Mouse (Mus musculus) skeletal muscle tissue, postnatal 0 days (tissue): Measurements from ENCODE around the gene Gria4. TPM values are rescaled to one million over a fixed set of nuclear protein-coding genes. Genes with fewer than 3 reads are reported as not detected.

ENCODE experiments used
- microRNA-seq, 2 experiments: library from miRNA; unstranded; fragments of <30 nt; microRNA quantifications; one replicate each; pipeline ENCODE4; 2016
- polyA plus RNA-seq: library from polyadenylated mRNA; unstranded; fragments of >200 nt; fragmentation: Nextera tagmentation; extraction: Ambion mirVana; gene quantifications from 2 replicates; pipeline ENCODE4 v1.2.1, GENCODE M21; 2015

The Gria4 gene
- polyA plus RNA-seq = 0.40 and 0.67 TPM in 2 replicates

GRCm38 (mm10) chr9:4795544-4796288 is at the start of gene Gria4:
Gene Gria4, minus strand, starts transcription at chr9:4796234.

DNA sequence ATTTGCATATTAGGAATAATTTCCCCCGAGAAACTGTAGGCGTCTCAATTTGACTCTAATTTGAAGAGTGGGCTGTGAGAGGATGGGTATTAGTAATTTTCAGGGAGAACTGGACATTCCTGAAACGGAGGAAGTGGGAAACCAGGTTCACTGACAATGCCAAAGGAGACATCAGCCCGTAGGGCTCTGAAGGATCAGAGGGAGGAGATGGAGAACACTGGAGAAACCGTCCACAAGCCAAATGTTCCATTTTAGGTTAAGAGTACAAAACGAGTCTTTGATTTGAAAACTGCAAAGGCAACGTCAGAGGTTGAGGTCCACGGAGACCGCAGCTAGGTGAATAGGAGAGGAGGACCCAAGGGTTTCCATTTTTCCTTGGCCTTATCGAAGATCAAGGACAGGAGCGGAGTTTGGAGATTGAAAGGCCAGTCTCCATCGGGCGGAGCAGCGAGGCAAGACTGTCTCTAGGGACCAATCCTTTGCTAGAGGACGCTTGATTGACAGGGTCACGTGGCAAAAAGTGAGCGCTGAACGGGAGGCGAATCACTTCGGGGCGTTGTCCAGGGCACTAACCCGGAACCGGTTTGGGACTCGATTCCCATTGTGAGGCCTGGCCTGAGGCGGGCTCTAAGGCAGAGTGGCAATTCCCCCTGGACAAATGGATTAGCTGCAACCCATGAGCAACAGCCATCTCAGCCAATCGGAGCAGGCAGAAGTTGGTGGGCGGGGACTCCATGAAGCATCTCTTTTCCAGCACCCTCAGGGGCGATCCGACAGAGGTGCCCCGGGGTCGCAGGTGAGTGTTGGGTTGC is 420.0 kb downstream of the Gria4 start, which contains the start of gene Msantd4:
Msantd4 (plus strand) TSS at position 735 of the 812 bp plus-strand sequence.

Small RNAs within 50 kb of the gene (microRNA-seq; reads per million reads assigned to microRNA genes)
- 0 reads per million in 2 experiments for gene Gm23811
- gene Gm23992 = 0 reads per million in 2 experiments
